Mouse (Mus musculus) brain, embryonic 14.5 days (tissue): Measurements from ENCODE around the gene Tmed4.

Source experiments
- CTCF ChIP-seq: fragments of 200-500 bp; IDR thresholded peaks from 2 replicates; pipeline ENCODE4 v1.5.1; 2012; ENCODE audit warnings: inconsistent platforms, mild to moderate bottlenecking, moderate library complexity, borderline replicate concordance; ENCODE audit not compliant: insufficient read depth, insufficient read length; ENCODE audit errors: extremely low read depth
- POLR2A ChIP-seq: fragments of 200-500 bp; IDR thresholded peaks from 2 replicates; pipeline ENCODE4 v1.6.1; 2012; ENCODE audit warnings: mild to moderate bottlenecking, inconsistent platforms, borderline replicate concordance; ENCODE audit not compliant: poor library complexity, insufficient read depth, insufficient read length, severe bottlenecking; ENCODE audit errors: extremely low read depth

GRCm38 (mm10) chr11:6305943-6306430 is 31.3 kb upstream of the Tmed4 start:
- no peak for TF ChIP-seq CTCF
- TF ChIP-seq POLR2A = no peak
